Mouse (Mus musculus) liver, adult 2 months (tissue): ENCODE results near the gene Hlcs.

Source experiments
- CTCF ChIP-seq: fragments of 200-500 bp; IDR thresholded peaks from 2 replicates; pipeline ENCODE4 v1.5.1; 2011; ENCODE audit warnings: low read depth, low read length, control low read depth
- POLR2A ChIP-seq: fragments of 200-500 bp; IDR thresholded peaks from 2 replicates; pipeline ENCODE4 v1.6.1; 2011; ENCODE audit warnings: low read length, control low read depth; ENCODE audit not compliant: insufficient read depth; ENCODE audit errors: extremely low read depth

DNA sequence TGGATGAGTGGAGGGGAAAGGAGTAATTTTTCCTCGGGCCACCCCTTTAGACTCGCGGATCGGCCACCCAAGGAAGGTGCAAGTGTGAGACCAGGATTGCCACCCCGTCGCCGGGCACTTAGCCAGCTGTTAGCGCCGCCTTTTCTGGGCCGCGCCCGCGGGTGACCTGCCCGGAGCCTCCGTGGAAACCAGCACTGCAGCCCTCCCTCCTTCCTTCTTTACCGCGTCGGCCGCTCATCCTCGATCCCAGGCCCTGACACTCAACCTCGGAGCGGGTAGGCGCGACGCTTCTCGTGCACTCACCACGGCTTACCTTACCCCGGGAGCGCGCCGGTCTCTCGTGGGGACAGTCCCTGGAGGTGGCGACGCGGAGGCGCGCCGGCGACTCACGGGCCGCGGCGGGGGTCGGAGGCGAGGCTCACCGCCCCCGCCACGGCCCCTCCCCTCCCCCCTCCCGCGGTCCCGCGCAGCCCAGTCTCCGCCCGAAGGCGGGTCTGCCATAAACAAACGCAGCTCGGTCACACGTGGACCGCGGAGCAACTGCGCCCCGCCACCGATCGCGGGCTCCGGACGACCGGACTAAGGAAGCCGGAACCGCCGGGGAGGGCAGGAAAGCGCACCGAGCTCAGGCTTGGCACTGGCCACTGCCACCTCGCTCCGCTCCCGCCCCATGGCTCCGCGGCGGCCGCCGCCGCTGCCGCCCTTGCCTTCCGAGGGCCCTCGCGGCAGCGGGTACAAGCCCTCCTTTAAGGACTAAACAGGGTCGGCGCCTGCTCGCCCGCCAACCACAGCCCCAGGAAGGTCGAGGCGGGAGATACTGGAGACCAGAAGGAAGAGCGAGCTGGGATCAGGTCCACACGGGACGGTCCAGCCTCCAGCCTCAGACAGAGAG lies 228.4 kb downstream of the Hlcs start, which contains the start of gene Sim2:
- TF ChIP-seq CTCF: no peak
- no peak for TF ChIP-seq POLR2A
